Mouse (Mus musculus): ENCODE results near the gene Fam178b. TPM values are rescaled to one million over a fixed set of nuclear protein-coding genes. Genes with fewer than 3 reads are reported as not detected.

Gene Fam178b
- polyA plus RNA-seq, 1 experiment from 2014 or later: not detected

GRCm38 (mm10) chr1:36531461-36531860, 151.5 kb downstream of the Fam178b start:
- ATAC-seq (ENCODE audit: insufficient read depth, low FRiP score, low TSS enrichment): no peak
- no peak overlapping the region for H3K4me2 ChIP-seq (ENCODE audit: low read depth)
- WGBS: 93% methylated on average over 12 of the region's 12 CpGs

GRCm38 (mm10) chr1:36530962-36531361, 152.0 kb downstream of the Fam178b start:
- no peak for ATAC-seq (ENCODE audit: insufficient read depth, low FRiP score, low TSS enrichment)
- Histone ChIP-seq H3K4me1 (ENCODE audit: control insufficient read depth, insufficient read depth, low read length) (no peaks in the 10 kb centered on the region), H3K4me3 (ENCODE audit: low read depth, low read length) (no peak overlapping the region), H3K27ac (ENCODE audit: low read depth, low read length) (no peak overlapping the region), H3K27me3 (ENCODE audit: control insufficient read depth, insufficient read depth, low read length) (no peaks in the 10 kb centered on the region), H3K9ac (ENCODE audit: low read length) (no peak overlapping the region), H3K36me3 (ENCODE audit: control insufficient read depth, insufficient read depth, low read length) (no peaks in the 10 kb centered on the region), H3K4me2 (ENCODE audit: low read depth) (no peak overlapping the region), H3K9me3 (ENCODE audit: control insufficient read depth, low read length) (no peaks in the 10 kb centered on the region)
- WGBS: 90% methylated on average over 7 of the region's 7 CpGs
- DNase-seq (ENCODE audit: low spot score): no peak

More at GRCm38 (mm10) chr1:36531461-36531860, 151.5 kb downstream of the Fam178b start:
- Histone ChIP-seq H3K27ac (ENCODE audit: low read depth, low read length) (no peak overlapping the region), H3K27me3 (ENCODE audit: control insufficient read depth, insufficient read depth, low read length) (no peaks in the 10 kb centered on the region), H3K4me3 (ENCODE audit: low read depth, low read length) (no peak overlapping the region), H3K36me3 (ENCODE audit: control insufficient read depth, insufficient read depth, low read length) (no peaks in the 10 kb centered on the region), H3K4me1 (ENCODE audit: control insufficient read depth, insufficient read depth, low read length) (no peaks in the 10 kb centered on the region), H3K9ac (ENCODE audit: low read length) (no peak overlapping the region), H3K9me3 (ENCODE audit: control insufficient read depth, low read length) (no peaks in the 10 kb centered on the region)
- DNase-seq (ENCODE audit: low spot score): no peak

GRCm38 (mm10) chr1:36530485-36530884, 152.5 kb downstream of the Fam178b start:
- Histone ChIP-seq H3K4me1 (ENCODE audit: control insufficient read depth, insufficient read depth, low read length) (no peaks in the 10 kb centered on the region), H3K4me2 (ENCODE audit: low read depth) (no peak overlapping the region), H3K9ac (ENCODE audit: low read length) (no peak overlapping the region), H3K36me3 (ENCODE audit: control insufficient read depth, insufficient read depth, low read length) (no peaks in the 10 kb centered on the region), H3K4me3 (ENCODE audit: low read depth, low read length) (no peak overlapping the region), H3K27ac (ENCODE audit: low read depth, low read length) (no peak overlapping the region), H3K27me3 (ENCODE audit: control insufficient read depth, insufficient read depth, low read length) (no peaks in the 10 kb centered on the region), H3K9me3 (ENCODE audit: control insufficient read depth, low read length) (no peaks in the 10 kb centered on the region)
- WGBS: 89% methylated on average over 8 of the region's 8 CpGs
- no peak for ATAC-seq (ENCODE audit: insufficient read depth, low FRiP score, low TSS enrichment)
- no peak for DNase-seq (ENCODE audit: low spot score)

GRCm38 (mm10) chr1:36529875-36530274, 153.1 kb downstream of the Fam178b start:
- DNase-seq (ENCODE audit: low spot score) (no peak), ATAC-seq (ENCODE audit: insufficient read depth, low FRiP score, low TSS enrichment) (no peak)
- no peaks in the 10 kb centered on the region for H3K36me3 ChIP-seq (ENCODE audit: control insufficient read depth, insufficient read depth, low read length)
- no peak overlapping the region for H3K4me2 ChIP-seq (ENCODE audit: low read depth)
- WGBS: 93% methylated on average over 4 of the region's 4 CpGs
- no peak overlapping the region for H3K27ac ChIP-seq (ENCODE audit: low read depth, low read length)
- no peak overlapping the region for H3K4me3 ChIP-seq (ENCODE audit: low read depth, low read length)
- no peak overlapping the region for H3K9ac ChIP-seq (ENCODE audit: low read length)
- H3K4me1 ChIP-seq (ENCODE audit: control insufficient read depth, insufficient read depth, low read length): no peaks in the 10 kb centered on the region
- no peaks in the 10 kb centered on the region for H3K27me3 ChIP-seq (ENCODE audit: control insufficient read depth, insufficient read depth, low read length)
- no peaks in the 10 kb centered on the region for H3K9me3 ChIP-seq (ENCODE audit: control insufficient read depth, low read length)

GRCm38 (mm10) chr1:36529274-36529673, 153.7 kb downstream of the Fam178b start:
- Histone ChIP-seq H3K36me3 (ENCODE audit: control insufficient read depth, insufficient read depth, low read length) (no peaks in the 10 kb centered on the region), H3K4me1 (ENCODE audit: control insufficient read depth, insufficient read depth, low read length) (no peaks in the 10 kb centered on the region), H3K27ac (ENCODE audit: low read depth, low read length) (no peak overlapping the region), H3K4me3 (ENCODE audit: low read depth, low read length) (no peak overlapping the region), H3K27me3 (ENCODE audit: control insufficient read depth, insufficient read depth, low read length) (no peaks in the 10 kb centered on the region), H3K9me3 (ENCODE audit: control insufficient read depth, low read length) (no peaks in the 10 kb centered on the region), H3K4me2 (ENCODE audit: low read depth) (no peak overlapping the region), H3K9ac (ENCODE audit: low read length) (no peak overlapping the region)
- 91% methylated on average over 4 of the region's 4 CpGs for WGBS
- DNase-seq (ENCODE audit: low spot score): no peak
- ATAC-seq (ENCODE audit: insufficient read depth, low FRiP score, low TSS enrichment): no peak

- Histone ChIP-seq H3K27me3 (ENCODE audit: control insufficient read depth, insufficient read depth, low read length) (no peaks in the 10 kb centered on the region), H3K9ac (ENCODE audit: low read length) (no peak overlapping the region), H3K9me3 (ENCODE audit: control insufficient read depth, low read length) (no peaks in the 10 kb centered on the region), H3K4me1 (ENCODE audit: control insufficient read depth, insufficient read depth, low read length) (no peaks in the 10 kb centered on the region), H3K4me3 (ENCODE audit: low read depth, low read length) (no peak overlapping the region), H3K27ac (ENCODE audit: low read depth, low read length) (0 out of 2 replicates have a peak overlapping the region, but pooled peaks have one; percentile 46), H3K4me2 (ENCODE audit: low read depth) (no peak overlapping the region), H3K36me3 (ENCODE audit: control insufficient read depth, insufficient read depth, low read length) (no peaks in the 10 kb centered on the region; the same call in 1 of the 2 replicates)
- ATAC-seq (ENCODE audit: insufficient read depth, low FRiP score, low TSS enrichment) (peak; percentile 51; the same call in 1 of the 2 replicates), DNase-seq (ENCODE audit: low spot score) (no peak)
- WGBS: 53% methylated on average over 1 of the region's 1 CpGs
Observed at GRCm38 (mm10) chr1:36528351-36528750, 154.6 kb downstream of the Fam178b start.

GRCm38 (mm10) chr1:36526903-36527302, 156.1 kb downstream of the Fam178b start:
- H3K36me3 ChIP-seq (ENCODE audit: control insufficient read depth, insufficient read depth, low read length): peaks cover 2% of the 10 kb centered on the region; the same call in 1 of the 2 replicates
- no peak overlapping the region for H3K9ac ChIP-seq (ENCODE audit: low read length)
- H3K9me3 ChIP-seq (ENCODE audit: control insufficient read depth, low read length): no peaks in the 10 kb centered on the region
- 94% methylated on average over 10 of the region's 10 CpGs for WGBS
- no peak for DNase-seq (ENCODE audit: low spot score)
- no peak overlapping the region for H3K4me3 ChIP-seq (ENCODE audit: low read depth, low read length)
- no peak for ATAC-seq (ENCODE audit: insufficient read depth, low FRiP score, low TSS enrichment)
- no peak overlapping the region for H3K27ac ChIP-seq (ENCODE audit: low read depth, low read length)
- no peaks in the 10 kb centered on the region for H3K4me1 ChIP-seq (ENCODE audit: control insufficient read depth, insufficient read depth, low read length)
- H3K4me2 ChIP-seq (ENCODE audit: low read depth): no peak overlapping the region
- H3K27me3 ChIP-seq (ENCODE audit: control insufficient read depth, insufficient read depth, low read length): no peaks in the 10 kb centered on the region

- Histone ChIP-seq H3K27ac (ENCODE audit: low read depth, low read length) (no peak overlapping the region), H3K9ac (ENCODE audit: low read length) (no peak overlapping the region), H3K4me1 (ENCODE audit: control insufficient read depth, insufficient read depth, low read length) (no peaks in the 10 kb centered on the region), H3K27me3 (ENCODE audit: control insufficient read depth, insufficient read depth, low read length) (no peaks in the 10 kb centered on the region), H3K9me3 (ENCODE audit: control insufficient read depth, low read length) (no peaks in the 10 kb centered on the region), H3K36me3 (ENCODE audit: control insufficient read depth, insufficient read depth, low read length) (peaks cover 8% of the 10 kb centered on the region), H3K4me2 (ENCODE audit: low read depth) (no peak overlapping the region), H3K4me3 (ENCODE audit: low read depth, low read length) (no peak overlapping the region)
- ATAC-seq (ENCODE audit: insufficient read depth, low FRiP score, low TSS enrichment) (no peak), DNase-seq (ENCODE audit: low spot score) (no peak)
- WGBS: 92% methylated on average over 12 of the region's 12 CpGs
Observed at GRCm38 (mm10) chr1:36525774-36526173, 157.2 kb downstream of the Fam178b start.

GRCm38 (mm10) chr1:36524058-36524457, 158.9 kb downstream of the Fam178b start:
- no peak overlapping the region for H3K9ac ChIP-seq (ENCODE audit: low read length)
- no peaks in the 10 kb centered on the region for H3K9me3 ChIP-seq (ENCODE audit: control insufficient read depth, low read length)
- H3K4me2 ChIP-seq (ENCODE audit: low read depth): no peak overlapping the region
- H3K4me1 ChIP-seq (ENCODE audit: control insufficient read depth, insufficient read depth, low read length): no peaks in the 10 kb centered on the region
- ATAC-seq (ENCODE audit: insufficient read depth, low FRiP score, low TSS enrichment): no peak
- no peaks in the 10 kb centered on the region for H3K27me3 ChIP-seq (ENCODE audit: control insufficient read depth, insufficient read depth, low read length)
- DNase-seq (ENCODE audit: low spot score): no peak
- peaks cover 12% of the 10 kb centered on the region for H3K36me3 ChIP-seq (ENCODE audit: control insufficient read depth, insufficient read depth, low read length)
- WGBS: 94% methylated on average over 5 of the region's 5 CpGs
- no peak overlapping the region for H3K27ac ChIP-seq (ENCODE audit: low read depth, low read length)
- H3K4me3 ChIP-seq (ENCODE audit: low read depth, low read length): no peak overlapping the region

Measured in neural tube, embryonic 11.5 days (tissue).